Mouse (Mus musculus): Measurements from ENCODE around the gene Zfp658. TPM values are rescaled to one million over a fixed set of nuclear protein-coding genes. Genes with fewer than 3 reads are reported as not detected.
A peak's percentile ranks its signal among the peaks of the same experiment; 100 is the strongest.

The Zfp658 gene
- 5.4 and 6.1 TPM in 2 replicates for polyA plus RNA-seq (2016; fragmentation: Nextera tagmentation; extraction: Ambion mirVana)

DNA sequence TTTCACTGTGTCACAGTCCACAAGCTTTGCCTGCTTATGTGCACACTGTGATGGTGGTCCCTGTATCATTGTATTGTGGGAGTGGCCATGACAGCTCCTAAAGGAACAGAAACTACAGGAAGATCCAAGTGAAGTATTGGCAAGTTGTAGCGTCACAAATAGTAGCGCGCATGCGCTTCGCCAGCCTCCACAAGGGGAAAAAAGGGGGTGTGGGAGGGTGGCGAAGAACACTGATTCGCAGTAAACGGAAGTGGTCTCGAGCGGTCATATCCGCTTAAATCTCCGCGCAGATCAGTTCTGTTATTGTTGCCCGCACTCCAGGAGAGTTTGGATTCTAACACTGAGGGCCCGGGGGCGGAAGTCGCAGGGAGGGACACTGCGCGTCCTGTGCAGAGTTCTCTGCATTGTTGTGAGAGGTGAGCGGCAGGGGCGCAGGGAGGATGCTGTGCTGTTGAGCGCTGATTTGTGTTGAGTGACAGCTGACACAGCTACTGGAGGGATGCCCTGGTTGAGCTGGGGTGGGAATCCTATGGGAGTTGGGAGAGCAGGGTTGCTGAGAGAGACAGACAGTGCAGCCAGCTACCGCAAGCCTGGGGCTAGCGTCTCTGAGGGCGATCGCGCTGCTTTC lies at the start of gene Zfp658:
Gene Zfp658 (plus strand): TSS at position 251 of the 628 bp plus-strand sequence.
- Histone ChIP-seq H3K36me3 (peaks cover 17% of the 10 kb centered on the region), H3K27ac (peak within 1 kb of the TSS; percentile 91), H3K4me3 (peak within 1 kb of the TSS; percentile 69), H3K4me1 (replicated peaks) (peaks cover 15% of the 10 kb centered on the region), H3K27me3 (ENCODE audit: insufficient read depth, poor library complexity, severe bottlenecking) (no peaks in the 10 kb centered on the region), H3K9me3 (no peaks in the 10 kb centered on the region)
- WGBS: under 1% methylated on average over 27 of the region's 27 CpGs
- peak; percentile 91 for DNase-seq (ENCODE audit: low spot score)

DNA sequence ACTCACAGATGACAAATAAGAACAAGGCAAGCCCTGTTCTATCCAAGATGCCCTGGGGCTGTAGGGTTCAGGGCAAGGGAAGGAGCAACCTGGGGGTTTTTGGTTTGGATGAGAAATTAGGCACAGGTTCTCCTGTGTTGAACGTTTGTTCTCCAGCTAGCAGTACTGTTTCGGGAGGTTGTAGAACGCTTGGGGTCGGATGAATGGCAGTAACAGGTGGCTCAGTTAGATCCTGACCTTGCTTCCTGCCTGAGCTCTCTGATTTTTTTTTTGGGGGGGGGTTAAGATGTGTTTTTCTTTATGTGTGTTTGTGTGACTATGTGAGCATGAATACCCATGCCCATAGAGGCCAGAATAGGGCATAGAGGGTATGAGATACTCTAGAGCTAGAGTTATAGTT lies 49.5 kb upstream of the Zfp658 start:
- Histone ChIP-seq H3K9me3 (no peaks in the 10 kb centered on the region), H3K4me3 (no peak overlapping the region), H3K27me3 (ENCODE audit: insufficient read depth, poor library complexity, severe bottlenecking) (no peaks in the 10 kb centered on the region), H3K4me1 (replicated peaks) (no peaks in the 10 kb centered on the region), H3K36me3 (no peaks in the 10 kb centered on the region), H3K27ac (no peak overlapping the region)
- no peak for DNase-seq (ENCODE audit: low spot score)
- WGBS: 83% methylated on average over 4 of the region's 4 CpGs

DNA sequence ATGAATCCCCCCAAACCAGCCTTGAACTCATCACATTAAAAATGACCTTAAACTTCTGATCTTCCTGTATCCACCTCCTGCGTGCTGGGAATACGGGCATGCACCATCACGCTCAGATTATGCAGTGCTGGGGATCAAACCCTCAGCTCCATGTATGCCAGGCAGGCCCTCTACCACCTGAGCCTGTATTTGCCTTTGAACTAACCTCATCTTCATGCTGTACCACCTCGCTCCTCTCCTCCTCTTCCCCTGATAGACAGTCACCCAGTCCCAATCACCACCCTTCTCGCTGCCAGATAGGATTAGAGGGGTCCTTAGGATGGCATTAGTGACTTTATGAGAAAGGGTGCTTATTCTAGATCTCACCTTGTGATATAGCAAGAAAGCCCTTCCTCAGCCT lies 47.0 kb upstream of the Zfp658 start:
- WGBS: 87% methylated on average over 5 of the region's 5 CpGs
- DNase-seq (ENCODE audit: low spot score): no peak
- Histone ChIP-seq H3K36me3 (no peaks in the 10 kb centered on the region), H3K27me3 (ENCODE audit: insufficient read depth, poor library complexity, severe bottlenecking) (no peaks in the 10 kb centered on the region), H3K4me3 (no peak overlapping the region), H3K4me1 (replicated peaks) (no peaks in the 10 kb centered on the region), H3K9me3 (no peaks in the 10 kb centered on the region), H3K27ac (no peak overlapping the region)

DNA sequence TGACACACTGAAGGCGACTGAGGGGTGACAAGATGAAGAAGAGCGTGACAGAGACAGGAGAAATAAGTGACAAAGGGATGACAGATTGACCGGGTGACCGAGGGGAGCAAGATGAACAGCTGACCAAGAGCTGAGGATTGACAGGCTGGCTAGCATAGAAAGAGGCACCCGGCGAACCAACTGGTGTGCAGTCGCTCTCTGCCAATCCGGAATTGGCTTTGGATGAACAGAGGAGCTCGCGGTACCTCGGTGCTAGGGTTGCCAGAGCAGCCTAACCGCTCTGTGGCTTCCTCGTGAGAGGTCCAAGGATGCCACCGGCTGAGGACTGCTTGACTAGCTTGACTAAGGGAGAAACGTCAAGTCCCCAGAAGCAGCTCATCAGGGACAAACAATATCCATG lies 43.7 kb upstream of the Zfp658 start:
- Histone ChIP-seq H3K9me3 (no peaks in the 10 kb centered on the region), H3K4me3 (no peak overlapping the region), H3K27ac (no peak overlapping the region), H3K36me3 (no peaks in the 10 kb centered on the region), H3K27me3 (ENCODE audit: insufficient read depth, poor library complexity, severe bottlenecking) (no peaks in the 10 kb centered on the region), H3K4me1 (replicated peaks) (no peaks in the 10 kb centered on the region)
- no peak for DNase-seq (ENCODE audit: low spot score)
- 87% methylated on average over 15 of the region's 15 CpGs for WGBS

DNA sequence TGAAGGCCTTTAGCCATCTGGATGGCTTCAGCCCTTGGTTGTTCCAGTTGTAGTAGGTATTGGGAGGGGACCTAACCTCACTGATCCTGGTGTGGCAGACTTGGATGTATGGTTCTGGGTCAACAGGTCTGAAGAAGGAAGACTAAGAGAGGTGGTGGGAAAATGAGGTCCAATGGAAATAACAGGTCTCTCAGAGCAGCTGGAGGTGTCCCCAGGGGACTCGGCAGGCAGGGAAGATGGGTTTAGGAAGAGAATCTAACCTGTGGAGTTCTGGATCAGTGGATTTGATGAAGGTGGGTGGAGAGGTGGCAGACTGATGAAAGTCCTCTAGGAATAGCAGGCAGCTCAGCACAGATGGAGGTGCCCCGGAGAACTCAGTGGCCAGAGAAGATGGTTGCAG lies 39.3 kb upstream of the Zfp658 start:
- Histone ChIP-seq H3K27ac (no peak overlapping the region), H3K36me3 (no peaks in the 10 kb centered on the region), H3K9me3 (no peaks in the 10 kb centered on the region), H3K27me3 (ENCODE audit: insufficient read depth, poor library complexity, severe bottlenecking) (no peaks in the 10 kb centered on the region), H3K4me1 (replicated peaks) (no peaks in the 10 kb centered on the region), H3K4me3 (no peak overlapping the region)
- WGBS: 81% methylated on average over 2 of the region's 2 CpGs
- DNase-seq (ENCODE audit: low spot score): no peak

DNA sequence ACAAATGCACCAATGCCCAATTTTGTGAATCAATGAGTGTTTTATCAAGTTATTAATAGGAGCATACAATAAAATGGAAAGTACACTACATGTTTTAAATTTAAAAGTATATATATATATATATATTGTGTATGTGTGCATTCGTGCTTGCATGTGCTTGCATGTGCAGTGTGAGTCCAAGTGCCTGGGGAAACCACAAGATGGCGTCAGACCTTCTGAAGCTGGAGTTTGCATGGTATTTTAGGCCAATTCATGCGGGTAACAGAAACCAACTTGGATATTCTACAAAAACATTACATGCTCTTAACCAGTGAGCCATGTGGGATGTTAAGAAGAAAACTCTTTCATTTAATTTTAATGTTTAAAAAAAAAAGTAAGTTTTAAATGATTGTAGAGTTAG lies 36.7 kb upstream of the Zfp658 start:
- no peak for DNase-seq (ENCODE audit: low spot score)
- no peaks in the 10 kb centered on the region for H3K36me3 ChIP-seq
- H3K27me3 ChIP-seq (ENCODE audit: insufficient read depth, poor library complexity, severe bottlenecking): no peaks in the 10 kb centered on the region
- H3K9me3 ChIP-seq: no peaks in the 10 kb centered on the region
- H3K4me1 ChIP-seq (replicated peaks): no peaks in the 10 kb centered on the region
- 57% methylated on average over 3 of the region's 3 CpGs for WGBS
- no peak overlapping the region for H3K27ac ChIP-seq
- no peak overlapping the region for H3K4me3 ChIP-seq

DNA sequence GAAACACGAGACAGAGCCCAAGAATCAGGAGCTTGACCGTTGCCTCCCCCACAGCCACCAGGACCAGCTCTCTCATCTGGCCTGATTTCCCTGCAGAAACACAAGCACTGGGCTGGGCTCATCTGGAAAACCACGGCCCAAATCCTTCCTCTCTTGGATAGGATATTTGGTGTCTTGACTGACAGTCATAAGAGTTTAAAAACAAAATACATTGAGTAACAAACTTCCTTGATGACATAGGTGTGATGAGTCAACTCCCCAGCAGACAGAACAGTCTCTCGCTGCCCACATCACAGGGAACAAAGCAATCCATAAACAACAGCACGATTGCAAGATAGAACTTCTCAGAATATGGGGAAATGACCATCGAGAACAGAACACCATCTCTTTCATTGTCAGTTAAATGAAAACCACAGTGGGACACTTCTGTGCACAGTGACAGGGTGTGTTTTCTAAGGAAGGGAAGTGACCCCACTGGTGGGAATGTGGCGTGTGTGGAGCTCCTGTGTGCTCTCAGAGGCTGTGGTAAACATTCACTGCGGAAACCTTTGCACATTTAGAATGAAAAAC lies 31.8 kb upstream of the Zfp658 start:
- 77% methylated on average over 8 of the region's 8 CpGs for WGBS
- Histone ChIP-seq H3K4me1 (replicated peaks) (no peaks in the 10 kb centered on the region), H3K36me3 (no peaks in the 10 kb centered on the region), H3K27me3 (ENCODE audit: insufficient read depth, poor library complexity, severe bottlenecking) (no peaks in the 10 kb centered on the region), H3K9me3 (no peaks in the 10 kb centered on the region), H3K27ac (no peak overlapping the region), H3K4me3 (no peak overlapping the region)
- DNase-seq (ENCODE audit: low spot score): no peak

DNA sequence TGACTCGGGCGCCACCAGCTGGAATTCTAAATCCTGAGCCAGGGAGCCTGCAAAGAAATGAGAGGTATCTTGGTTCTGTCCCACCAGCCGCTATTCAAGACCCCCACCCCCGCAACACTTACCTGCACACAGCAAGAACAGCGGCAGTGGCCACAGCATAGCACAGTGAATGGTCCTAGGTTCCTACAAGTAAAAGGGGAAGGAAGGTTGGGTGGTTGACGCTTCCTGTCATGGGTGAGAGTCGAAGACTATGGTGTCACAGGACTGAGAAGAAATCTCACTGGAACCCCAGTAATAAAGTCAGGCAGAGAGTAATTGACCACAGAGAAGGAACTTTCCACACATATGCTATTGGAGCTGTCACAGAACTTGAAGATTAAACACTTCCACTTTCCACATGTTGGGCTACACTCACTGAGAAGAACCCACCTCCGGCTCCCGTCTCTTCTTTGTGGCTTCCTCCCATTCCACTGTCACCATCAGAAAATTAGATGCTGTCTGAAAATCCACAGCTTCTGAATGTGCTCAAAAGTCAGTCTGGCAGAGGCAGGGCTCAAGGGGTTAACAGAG lies 29.0 kb upstream of the Zfp658 start:
- Histone ChIP-seq H3K4me1 (replicated peaks) (no peaks in the 10 kb centered on the region), H3K27me3 (ENCODE audit: insufficient read depth, poor library complexity, severe bottlenecking) (no peaks in the 10 kb centered on the region), H3K4me3 (no peak overlapping the region), H3K36me3 (no peaks in the 10 kb centered on the region), H3K27ac (no peak overlapping the region), H3K9me3 (no peaks in the 10 kb centered on the region)
- DNase-seq (ENCODE audit: low spot score): no peak
- WGBS: 89% methylated on average over 9 of the region's 9 CpGs

DNA sequence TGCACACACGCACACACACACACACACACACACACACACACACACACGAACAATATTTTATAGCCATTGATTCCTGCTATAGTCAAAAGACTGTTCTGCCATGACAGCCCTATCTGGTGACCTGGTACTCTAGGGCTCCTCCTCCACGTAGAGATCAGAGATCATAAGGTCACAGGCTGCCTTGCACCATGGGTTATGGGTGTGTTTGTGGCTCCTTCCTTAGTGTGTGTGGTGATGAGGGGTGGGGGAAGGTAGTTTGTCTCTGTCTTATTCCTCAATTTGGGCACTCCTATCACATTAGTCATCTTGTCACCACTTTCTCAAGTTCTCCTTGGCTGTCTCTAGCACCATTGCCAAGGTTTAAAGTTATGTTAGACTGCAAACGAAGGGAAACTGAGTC lies 23.5 kb upstream of the Zfp658 start:
- no peaks in the 10 kb centered on the region for H3K9me3 ChIP-seq
- WGBS: 72% methylated on average over 4 of the region's 4 CpGs
- H3K4me1 ChIP-seq (replicated peaks): no peaks in the 10 kb centered on the region
- no peaks in the 10 kb centered on the region for H3K36me3 ChIP-seq
- H3K27me3 ChIP-seq (ENCODE audit: insufficient read depth, poor library complexity, severe bottlenecking): no peaks in the 10 kb centered on the region
- no peak for DNase-seq (ENCODE audit: low spot score)
- H3K4me3 ChIP-seq: no peak overlapping the region
- H3K27ac ChIP-seq: no peak overlapping the region

DNA sequence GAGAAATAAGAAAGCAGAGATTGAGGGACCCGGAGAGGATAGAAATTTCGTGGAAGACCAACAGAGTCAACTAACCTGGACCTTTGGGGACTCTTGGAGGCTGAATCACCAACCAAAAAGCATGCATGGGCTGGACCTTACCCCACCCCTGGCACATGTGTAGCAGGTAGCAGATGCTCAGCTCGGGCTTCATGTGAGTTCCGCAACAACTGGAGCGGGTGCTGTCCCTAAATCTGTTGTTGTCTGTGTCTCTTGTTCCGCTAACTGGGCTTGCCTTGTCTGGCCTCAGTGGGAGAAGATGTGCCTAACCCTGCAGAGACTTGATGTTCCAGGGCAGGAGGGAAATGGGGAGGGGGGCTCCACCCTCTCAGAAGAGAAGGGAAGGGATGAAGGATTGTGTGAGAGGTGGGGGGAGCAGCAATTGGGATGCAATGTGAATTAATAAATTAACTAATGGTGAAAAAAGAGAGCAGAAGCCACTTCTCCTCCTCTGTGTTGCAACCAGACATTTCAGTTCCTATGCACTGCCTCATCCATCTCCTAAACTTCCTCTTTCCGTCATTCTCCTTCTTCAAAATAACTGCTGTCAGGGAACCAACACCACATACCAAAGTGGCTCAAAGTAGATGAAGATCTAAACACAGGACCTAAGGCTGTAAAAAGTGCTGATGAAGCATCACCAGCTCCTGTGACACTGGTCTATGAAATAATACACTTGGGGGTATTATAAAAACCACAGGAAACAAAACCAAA lies 17.7 kb upstream of the Zfp658 start, which contains the start of gene Cd33:
Gene Cd33 (minus strand): TSS at position 204 of the 753 bp plus-strand sequence.
- Histone ChIP-seq H3K27ac (no peak within 1 kb of the TSS), H3K36me3 (no peaks in the 10 kb centered on the region), H3K9me3 (no peaks in the 10 kb centered on the region), H3K4me1 (replicated peaks) (no peaks in the 10 kb centered on the region), H3K4me3 (no peak within 1 kb of the TSS), H3K27me3 (ENCODE audit: insufficient read depth, poor library complexity, severe bottlenecking) (no peaks in the 10 kb centered on the region)
- no peak for DNase-seq (ENCODE audit: low spot score)
- WGBS: 83% methylated on average over 7 of the region's 7 CpGs

DNA sequence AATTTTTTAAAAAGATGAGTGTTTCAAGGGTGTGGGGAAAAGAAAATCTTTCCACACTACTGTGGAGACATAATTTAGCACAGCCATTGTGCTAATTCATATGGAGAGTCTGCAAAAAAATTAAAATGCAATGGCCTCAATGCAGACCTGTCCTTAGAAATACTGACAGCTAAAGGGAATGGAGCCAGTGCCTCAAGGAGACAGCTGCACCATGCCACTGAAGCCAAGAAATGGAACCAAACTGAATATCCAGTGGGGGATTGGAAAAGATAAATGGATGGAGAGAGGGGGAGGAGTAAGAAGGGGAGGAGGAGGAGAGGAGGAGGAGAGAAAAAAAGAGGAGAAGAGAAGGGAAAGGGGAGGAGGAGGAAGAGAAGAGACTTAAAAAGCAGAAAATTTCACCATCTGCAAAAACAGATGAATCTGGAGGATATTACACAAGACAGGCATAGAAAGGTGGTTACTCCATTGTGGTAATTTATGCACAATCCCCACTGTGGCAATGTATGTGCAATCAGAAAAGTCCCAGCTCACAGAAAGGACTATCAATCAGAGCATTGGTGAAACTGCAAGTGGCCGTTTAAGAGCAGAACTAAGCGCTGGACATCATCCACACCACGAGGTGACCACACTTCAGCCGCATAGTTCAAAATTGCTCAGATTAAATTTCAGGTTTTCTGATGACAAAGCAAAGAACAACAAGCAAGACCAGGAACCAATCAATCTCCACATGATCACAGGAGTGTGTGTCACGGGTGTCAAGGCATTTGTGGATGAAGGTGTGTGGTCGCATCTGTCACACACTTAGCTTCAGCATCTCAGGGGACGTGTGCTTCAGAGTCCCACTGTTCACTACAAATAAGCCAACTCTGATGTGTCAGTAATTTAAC lies 16.2 kb upstream of the Zfp658 start:
- no peaks in the 10 kb centered on the region for H3K9me3 ChIP-seq
- no peak overlapping the region for H3K27ac ChIP-seq
- no peaks in the 10 kb centered on the region for H3K4me1 ChIP-seq (replicated peaks)
- 69% methylated on average over 7 of the region's 7 CpGs for WGBS
- no peak for DNase-seq (ENCODE audit: low spot score)
- no peaks in the 10 kb centered on the region for H3K27me3 ChIP-seq (ENCODE audit: insufficient read depth, poor library complexity, severe bottlenecking)
- H3K36me3 ChIP-seq: no peaks in the 10 kb centered on the region
- no peak overlapping the region for H3K4me3 ChIP-seq

DNA sequence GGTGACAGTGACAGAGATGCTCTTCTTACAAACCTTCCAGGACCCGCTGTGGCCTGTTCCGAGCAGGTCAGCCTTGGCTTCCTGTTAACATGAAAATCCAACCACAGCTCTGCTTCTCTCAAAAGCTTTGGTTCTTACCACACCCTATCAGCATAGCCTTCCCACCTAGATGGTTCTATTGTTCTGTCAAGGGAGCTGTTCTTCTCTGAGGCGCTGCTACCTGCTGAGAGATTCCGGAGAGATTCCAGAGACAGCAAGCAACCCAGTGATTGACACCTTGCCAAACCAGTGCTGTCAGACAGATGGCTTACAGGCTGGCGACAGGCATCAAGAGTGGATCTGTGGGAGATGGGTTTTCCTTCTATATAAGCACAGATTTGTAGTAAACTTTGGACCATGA lies 14.4 kb upstream of the Zfp658 start:
- Histone ChIP-seq H3K27me3 (ENCODE audit: insufficient read depth, poor library complexity, severe bottlenecking) (no peaks in the 10 kb centered on the region), H3K4me3 (no peak overlapping the region), H3K36me3 (no peaks in the 10 kb centered on the region), H3K27ac (no peak overlapping the region), H3K9me3 (no peaks in the 10 kb centered on the region), H3K4me1 (replicated peaks) (no peaks in the 10 kb centered on the region)
- 32% methylated on average over 5 of the region's 5 CpGs for WGBS
- DNase-seq (ENCODE audit: low spot score): no peak

All from hindbrain, embryonic 10.5 days (tissue).